8 mouse cellular contexts compared by ENCODE assay signal in genomic region chr7:89337711-89338349, GRCm38 (mm10).
A peak's percentile ranks its signal among the peaks of the same experiment; 100 is the strongest.
DNase-seq lines count a peak whose midpoint lies in the region; ATAC-seq and TF ChIP-seq lines count a peak whose summit lies in the region.

No protein-coding gene starts in this region.

- H3K9ac ChIP-seq in liver, embryonic 12.5 days, result peak overlapping the region; percentile 72

- intact Hi-C loops in gastrocnemius, adult 2 months (cut with DNase I), result loop anchor here (5.0 kb wide), 1 partner anchor 79 kb away; no protein-coding TSS in a partner anchor

- H3K27me3 ChIP-seq in liver, embryonic 12.5 days (replicated peaks), result no peaks in the 10 kb centered on the region

- TF ChIP-seq POLR2A in embryonic fibroblast, embryonic 13.5 days (IDR thresholded peaks at IDR 0.05; ENCODE audit: low read depth, low read length), result no peak

- no peak for ATAC-seq in liver, embryonic 12.5 days

- H3K27ac ChIP-seq in gastrocnemius, adult 2 months, result peak overlapping the region; percentile 93
- H3K27ac ChIP-seq in embryonic fibroblast, embryonic 13.5 days (ENCODE audit: insufficient read depth, low read length), result no peak overlapping the region
- peak overlapping the region; percentile 54 for H3K27ac ChIP-seq in liver, embryonic 12.5 days

- DNase-seq in gastrocnemius, adult 2 months, result no peak
- DNase-seq in gastrocnemius, adult 18-20 months (ENCODE audit: low spot score), result no peak
- peak; percentile 2 for DNase-seq in 3T3-L1 (ENCODE audit: low read depth, low spot score)
- no peak for DNase-seq in right cerebral cortex, adult 2 months (ENCODE audit: low spot score in 2 of 2)
- DNase-seq in urinary bladder, postnatal 10 days (ENCODE audit: low spot score), result no peak
- DNase-seq in adrenal gland, postnatal 10 days, result no peak

- peak overlapping the region; percentile 78 for H3K4me2 ChIP-seq in liver, embryonic 12.5 days

- H3K9me3 ChIP-seq in liver, embryonic 12.5 days (replicated peaks), result no peaks in the 10 kb centered on the region

- peak overlapping the region; percentile 85 for H3K4me3 ChIP-seq in gastrocnemius, adult 2 months
- H3K4me3 ChIP-seq in embryonic fibroblast, embryonic 13.5 days (ENCODE audit: insufficient read depth, low read length), result peak overlapping the region; percentile 86
- peak overlapping the region; percentile 67 for H3K4me3 ChIP-seq in liver, embryonic 12.5 days

- TF ChIP-seq CTCF in gastrocnemius, adult 2 months (IDR thresholded peaks at IDR 0.05), result no peak
- TF ChIP-seq CTCF in embryonic fibroblast, embryonic 13.5 days (IDR thresholded peaks at IDR 0.05; ENCODE audit: borderline replicate concordance, insufficient read depth, low read length), result no peak

- H3K4me1 ChIP-seq in embryonic fibroblast, embryonic 13.5 days (ENCODE audit: control insufficient read depth, insufficient read depth, low read length), result no peaks in the 10 kb centered on the region; the same call in 1 of the 2 replicates
- H3K4me1 ChIP-seq in liver, embryonic 12.5 days, result peaks cover 34% of the 10 kb centered on the region

- 32% methylated on average over 10 of the region's 10 CpGs for WGBS in liver, embryonic 12.5 days (ENCODE audit: insufficient replicate concordance)

- no peaks in the 10 kb centered on the region for H3K36me3 ChIP-seq in liver, embryonic 12.5 days
